Mouse (Mus musculus) layer of hippocampus, postnatal 10 days (tissue): ENCODE data around the gene Mrps23. TPM values are rescaled to one million over a fixed set of nuclear protein-coding genes. Genes with fewer than 3 reads are reported as not detected.

Experiments used
- DNase-seq, 2 experiments: peaks; one replicate each; pipeline ENCODE4 v3.0.0; 2021; ENCODE audit warnings: low spot score in 2 of 2
- total RNA-seq, 2 experiments: library from RNA; stranded (reverse); gene quantifications; 2 replicates each; pipeline ENCODE4 v1.2.3; 2021

Gene Mrps23
- total RNA-seq, 2 experiments from 2014 or later: 62.3 to 64.5 TPM

DNA sequence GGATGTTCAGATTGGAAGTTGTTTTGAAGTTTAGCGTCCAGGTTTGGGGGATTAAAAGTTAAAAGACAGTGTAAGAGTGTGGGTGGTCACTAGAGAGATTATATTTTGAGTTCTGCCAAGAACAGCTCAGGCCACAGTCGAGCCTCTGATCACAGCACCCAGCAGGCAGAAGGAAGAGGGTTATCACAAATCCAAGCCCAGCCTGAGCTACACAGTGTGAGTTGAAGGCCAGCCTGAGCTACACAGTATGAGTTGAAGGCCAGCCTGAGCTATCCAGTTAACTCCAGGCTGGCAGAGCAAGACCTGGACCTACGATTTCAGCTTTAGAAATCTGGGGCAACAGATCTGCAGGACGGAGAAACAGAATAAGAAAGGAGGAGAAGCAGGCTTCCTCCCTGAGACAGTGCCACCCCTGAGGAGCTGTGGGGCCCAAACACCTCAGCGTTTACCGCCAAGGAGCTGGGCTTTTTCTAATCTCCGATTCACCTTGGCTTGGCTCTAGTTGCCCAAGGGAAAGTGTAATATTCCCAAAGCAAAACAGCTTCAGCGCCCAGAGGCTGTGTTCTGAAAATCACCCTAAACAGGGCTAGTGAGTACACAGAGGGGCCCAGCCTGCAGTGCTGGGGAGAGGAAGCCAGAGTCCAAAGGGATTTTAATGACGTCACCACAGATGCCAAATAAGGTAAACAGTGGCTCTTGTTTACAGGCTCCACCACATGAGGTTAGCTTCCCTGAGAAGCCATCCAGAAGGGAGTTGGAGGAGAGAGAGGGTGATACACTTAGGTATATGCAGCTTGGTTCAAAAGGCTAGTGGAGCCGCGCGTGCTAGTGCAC lies 37.5 kb downstream of the Mrps23 start:
- no peak for DNase-seq

DNA sequence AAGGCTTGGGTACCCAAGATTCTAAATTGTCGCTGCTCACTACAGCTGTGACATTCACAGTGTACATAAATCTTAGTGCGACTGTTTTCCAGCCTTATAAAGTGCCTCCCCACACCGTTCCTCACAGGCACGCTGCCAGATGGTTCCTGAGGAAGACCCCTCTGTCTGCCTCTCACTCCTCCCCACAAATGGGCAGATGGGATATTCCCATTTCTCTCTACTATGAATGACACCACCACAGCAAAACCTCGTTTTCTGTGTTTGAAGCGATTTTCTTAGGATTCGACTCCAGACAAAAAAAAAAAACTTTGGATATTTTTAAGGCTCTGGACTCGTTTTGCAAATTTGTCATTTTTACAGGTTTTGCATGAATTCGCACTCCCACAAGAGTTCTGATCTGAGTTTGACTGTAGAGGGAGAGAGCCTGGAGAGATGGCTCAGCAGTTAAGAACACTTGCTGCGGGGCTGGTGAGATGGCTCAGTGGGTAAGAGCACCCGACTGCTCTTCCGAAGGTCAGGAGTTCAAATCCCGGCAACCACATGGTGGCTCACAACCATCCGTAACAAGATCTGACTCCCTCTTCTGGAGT lies 41.5 kb downstream of the Mrps23 start:
- no peak for DNase-seq

DNA sequence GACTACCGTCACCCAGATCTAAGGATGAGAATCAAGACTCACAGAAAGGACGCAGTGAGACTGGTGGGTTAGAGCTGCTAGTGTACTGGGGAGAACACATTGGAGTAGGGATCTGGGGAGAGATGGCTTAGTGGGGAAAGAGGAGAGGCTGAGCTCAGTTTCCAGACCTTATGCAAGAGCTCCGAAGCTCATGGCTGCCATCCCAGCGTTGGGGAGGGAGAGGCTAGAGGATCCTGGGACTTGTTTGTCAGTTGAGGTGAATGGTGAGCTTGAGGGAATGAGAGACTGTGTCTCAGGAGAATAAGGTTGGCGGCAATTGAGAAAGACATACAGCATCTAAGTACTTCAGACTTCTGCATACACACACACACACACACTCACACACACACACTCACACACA lies 44.4 kb downstream of the Mrps23 start:
- DNase-seq: no peak

GRCm38 (mm10) chr11:88250568-88250967 lies 46.4 kb downstream of the Mrps23 start:
- no peak for DNase-seq

GRCm38 (mm10) chr11:88251295-88251694 lies 47.1 kb downstream of the Mrps23 start:
- DNase-seq: no peak

DNA sequence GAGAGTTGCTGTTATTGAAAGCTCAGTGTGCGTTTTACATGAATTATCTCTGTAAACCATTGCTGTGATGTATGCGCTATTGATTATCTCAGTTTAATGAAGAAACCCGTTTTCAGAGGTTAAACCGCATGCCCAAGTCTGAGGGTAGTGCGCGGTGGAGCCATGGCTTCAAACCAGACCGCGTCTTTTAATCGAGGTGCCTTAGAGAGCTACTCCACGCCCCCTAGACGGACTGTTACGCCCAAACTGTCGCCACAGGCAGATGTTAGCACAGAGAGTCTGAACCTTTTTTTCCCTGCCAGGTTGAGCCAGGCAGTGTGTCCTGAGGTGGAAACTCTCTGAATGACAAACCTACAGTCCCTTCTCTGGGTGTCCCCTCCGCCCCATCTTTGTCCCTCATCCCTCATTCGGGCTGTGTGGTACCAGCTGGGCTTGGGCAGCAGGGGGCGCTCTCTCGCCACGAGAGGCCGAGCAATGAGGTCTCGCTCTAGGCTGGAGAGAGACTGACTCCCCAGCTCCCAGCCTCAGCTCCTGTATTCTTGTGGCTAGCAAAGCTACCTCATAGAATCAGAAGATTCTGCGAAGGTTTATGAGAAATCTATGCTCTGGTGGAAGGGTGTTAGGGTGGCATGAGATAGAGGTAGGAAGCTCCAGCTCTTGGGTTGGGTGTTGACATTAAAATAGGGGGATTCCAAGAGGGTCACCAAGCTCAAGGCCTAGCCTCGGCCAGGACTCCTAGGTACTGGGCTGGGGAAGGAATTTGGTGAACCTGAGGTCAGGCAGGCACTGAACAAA lies 48.0 kb downstream of the Mrps23 start:
- peak; percentile 91 to 92 for DNase-seq

DNA sequence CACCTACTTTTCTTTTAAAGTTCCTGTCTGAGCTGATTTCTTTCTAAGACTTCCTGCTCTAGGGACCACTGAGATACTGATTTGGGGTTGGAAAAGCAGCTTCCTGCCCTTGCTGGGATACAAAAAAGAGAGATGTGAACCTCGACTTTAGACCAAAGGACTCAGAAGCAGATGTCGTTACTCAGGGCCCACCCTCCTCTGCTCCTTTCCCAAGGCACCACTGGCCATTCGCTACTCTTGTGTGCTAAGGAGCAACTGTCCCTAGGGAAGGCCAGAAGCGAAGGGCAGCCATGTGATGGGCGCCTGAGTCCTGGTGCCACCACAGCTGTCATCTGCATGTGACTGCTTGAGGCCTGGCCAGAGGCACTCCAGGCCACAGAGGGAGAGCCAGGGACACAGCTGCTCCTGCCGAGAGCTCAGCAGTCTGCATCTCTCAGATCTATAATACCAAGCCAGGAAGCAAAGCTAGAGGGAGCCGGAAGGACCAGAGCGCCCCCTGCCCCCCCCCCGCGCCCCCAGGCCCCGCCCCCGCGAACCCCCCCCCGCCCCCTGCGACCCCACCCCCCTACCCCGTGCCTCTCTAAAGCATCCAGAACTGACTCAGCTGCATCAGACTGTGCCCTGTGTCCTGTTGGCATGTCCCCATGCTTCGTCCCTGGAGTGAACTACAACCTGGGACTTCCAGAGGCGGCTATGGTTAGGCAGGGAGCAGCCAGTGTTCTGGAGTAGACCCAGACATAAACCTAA lies 48.8 kb downstream of the Mrps23 start:
- DNase-seq: no peak

- DNase-seq: no peak
Measured at GRCm38 (mm10) chr11:88253514-88254167, 49.5 kb downstream of the Mrps23 start.

DNA sequence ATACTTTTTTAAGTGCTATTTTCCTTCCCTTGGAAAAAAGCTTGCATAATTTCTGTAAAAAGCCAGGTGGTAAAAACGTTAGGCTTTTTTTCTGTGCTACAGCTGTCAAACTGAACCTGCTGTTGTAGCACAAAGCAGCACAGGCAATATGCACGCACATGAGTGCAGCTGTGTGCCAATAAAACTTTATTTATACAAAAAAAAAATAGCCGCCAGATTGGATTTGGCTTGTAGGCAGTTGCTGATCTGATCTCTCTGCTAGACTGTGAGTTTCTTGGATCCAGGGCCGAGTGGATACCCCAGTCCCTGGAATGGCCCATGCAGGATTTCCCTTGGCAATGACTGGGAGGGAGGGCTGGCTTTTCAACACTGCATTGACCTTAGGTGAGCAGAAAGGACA lies 53.5 kb downstream of the Mrps23 start:
- no peak for DNase-seq

- DNase-seq: no peak
Measured at GRCm38 (mm10) chr11:88258212-88258611, 54.0 kb downstream of the Mrps23 start.

DNA sequence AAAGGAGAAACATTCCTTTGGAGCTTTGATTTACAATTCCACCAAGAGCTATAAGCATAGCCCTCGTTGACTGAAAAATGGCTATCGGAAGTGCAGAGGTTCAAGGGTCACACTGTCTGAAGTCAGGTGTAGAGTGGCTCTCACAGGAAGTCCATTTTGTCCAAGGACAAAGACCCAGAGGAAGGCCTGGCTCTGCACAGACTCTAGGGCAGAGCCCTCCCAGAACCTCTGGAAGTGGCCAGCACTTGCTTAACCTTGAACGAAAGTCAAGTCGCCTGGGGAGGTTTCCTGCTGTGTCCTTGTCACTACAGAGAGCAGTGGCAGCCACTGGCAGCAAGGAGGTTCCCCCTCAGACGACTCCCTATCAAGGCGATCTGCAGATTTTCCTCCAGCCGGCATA lies 56.3 kb downstream of the Mrps23 start:
- no peak for DNase-seq

Other genes starting within 250 kb of the Mrps23 start
- gene Dynll2, start 216.9 kb upstream of the Mrps23 start, total RNA-seq: 100 to 1,000 TPM; 368 to 386 TPM
- gene Srsf1, start 157.0 kb upstream of the Mrps23 start, total RNA-seq: 100 to 1,000 TPM; 218 to 245 TPM
- 10 to 100 TPM; 26.0 to 28.5 TPM for gene Vezf1, start 136.1 kb upstream of the Mrps23 start, total RNA-seq
- 10 to 100 TPM; 42.0 to 45.7 TPM for gene Cuedc1, start 106.3 kb upstream of the Mrps23 start, total RNA-seq
- gene Ccdc182, start 89.7 kb downstream of the Mrps23 start, total RNA-seq: not detected